Mouse (Mus musculus): ENCODE measurements around the gene Kcne3. TPM values are rescaled to one million over a fixed set of nuclear protein-coding genes. Genes with fewer than 3 reads are reported as not detected.

The Kcne3 gene
- total RNA-seq, 2 experiments from 2014 or later: 0.79 to 2.2 TPM

Other genes starting within 250 kb of the Kcne3 start
- 10 to 100 TPM; 24.5 to 25.6 TPM for gene Rnf169, start 196.1 kb upstream of the Kcne3 start, total RNA-seq (2021)
- gene Chrdl2, start 170.3 kb upstream of the Kcne3 start, total RNA-seq (2021): not detected
- gene Pold3, start 54.9 kb upstream of the Kcne3 start, total RNA-seq (2021): 10 to 100 TPM; 45.8 to 48.8 TPM
- 1 to 10 TPM; 6.4 to 7.5 TPM for gene Lipt2, start 17.2 kb upstream of the Kcne3 start, total RNA-seq (2021)
- 10 to 100 TPM in 1 of 2 experiments, 1 to 10 TPM in 1; 7.9 to 11.5 TPM for gene Pgm2l1, start 50.9 kb downstream of the Kcne3 start, total RNA-seq (2021)
- gene P4ha3, start 109.0 kb downstream of the Kcne3 start, total RNA-seq (2021): 1 to 10 TPM; 5.1 to 6.0 TPM
- gene C2cd3, start 195.7 kb downstream of the Kcne3 start, total RNA-seq (2021): 10 to 100 TPM; 22.1 to 26.2 TPM
- 10 to 100 TPM; 46.5 to 48.8 TPM for gene Ppme1, start 195.8 kb downstream of the Kcne3 start, total RNA-seq (2021)

Data from adrenal gland, postnatal 4 days (tissue).